Mouse (Mus musculus) bone marrow macrophage, adult 2 months (primary cell): ENCODE measurements around the gene Olfr628.

Experiments used
- CTCF ChIP-seq: IDR thresholded peaks from 2 replicates; pipeline ENCODE4 v1.5.1; 2012; ENCODE audit warnings: low read depth, mild to moderate bottlenecking, low read length, moderate library complexity
- POLR2A ChIP-seq: IDR thresholded peaks from 2 replicates; pipeline ENCODE4 v1.6.1; 2012; ENCODE audit warnings: mild to moderate bottlenecking, low read depth, low read length, borderline replicate concordance

DNA sequence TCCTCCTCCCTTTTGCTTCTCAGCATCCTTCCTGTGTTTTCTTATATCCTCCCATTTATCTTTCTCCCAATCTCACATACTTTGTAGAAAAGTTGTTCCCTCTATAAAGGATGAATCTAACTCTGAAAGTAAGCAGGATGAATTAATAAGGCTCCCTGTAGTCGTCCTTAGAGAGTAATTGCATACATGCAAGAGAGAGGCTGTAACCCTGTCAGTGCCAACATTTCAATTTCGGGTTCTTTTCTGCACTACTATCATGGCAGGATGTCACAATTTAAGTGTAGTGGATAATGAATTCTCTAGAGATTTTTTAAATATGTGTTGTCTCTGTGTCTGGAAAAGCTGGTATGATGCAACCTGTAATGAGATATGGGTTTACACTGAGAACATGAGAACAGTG is 27.1 kb downstream of the Olfr628 start, which contains the start of gene Olfr630:
- TF ChIP-seq CTCF (no peak), POLR2A (no peak)
